Mouse (Mus musculus): Measurements from ENCODE around the gene Cotl1.

Gene Cotl1

GRCm38 (mm10) chr8:119817446-119817845 lies 22.9 kb downstream of the Cotl1 start:
- no peak for DNase-seq (ENCODE audit: low read depth, low spot score)

GRCm38 (mm10) chr8:119816219-119816618 lies 24.1 kb downstream of the Cotl1 start:
- no peak for DNase-seq (ENCODE audit: low read depth, low spot score)

GRCm38 (mm10) chr8:119812650-119813431 lies 27.5 kb downstream of the Cotl1 start:
- peak; percentile 27 for DNase-seq (ENCODE audit: low read depth, low spot score)

GRCm38 (mm10) chr8:119811925-119812324 lies 28.4 kb downstream of the Cotl1 start:
- DNase-seq (ENCODE audit: low read depth, low spot score), result peak; percentile 24

GRCm38 (mm10) chr8:119810953-119811499 lies 29.3 kb downstream of the Cotl1 start:
- no peak for DNase-seq (ENCODE audit: low read depth, low spot score)

- no peak for DNase-seq (ENCODE audit: low read depth, low spot score)
Observed at GRCm38 (mm10) chr8:119810127-119810868, 30.0 kb downstream of the Cotl1 start.

- DNase-seq (ENCODE audit: low read depth, low spot score), result no peak
Observed at GRCm38 (mm10) chr8:119809620-119810019, 30.7 kb downstream of the Cotl1 start.

GRCm38 (mm10) chr8:119807687-119808086 lies 32.7 kb downstream of the Cotl1 start:
- DNase-seq (ENCODE audit: low read depth, low spot score), result no peak

- no peak for DNase-seq (ENCODE audit: low read depth, low spot score)
Observed at GRCm38 (mm10) chr8:119806422-119807263, 33.7 kb downstream of the Cotl1 start.

GRCm38 (mm10) chr8:119805275-119805674 lies 35.1 kb downstream of the Cotl1 start:
- no peak for DNase-seq (ENCODE audit: low read depth, low spot score)

GRCm38 (mm10) chr8:119802592-119802991 lies 37.8 kb downstream of the Cotl1 start:
- peak; percentile 14 for DNase-seq (ENCODE audit: low read depth, low spot score)

GRCm38 (mm10) chr8:119801168-119801567 lies 39.2 kb downstream of the Cotl1 start:
- peak; percentile 75 for DNase-seq (ENCODE audit: low read depth, low spot score)

- DNase-seq (ENCODE audit: low read depth, low spot score), result no peak
Observed at GRCm38 (mm10) chr8:119798965-119799264, 41.4 kb downstream of the Cotl1 start.

GRCm38 (mm10) chr8:119798170-119798964 lies 42.0 kb downstream of the Cotl1 start:
- DNase-seq (ENCODE audit: low read depth, low spot score), result peak; percentile 47

GRCm38 (mm10) chr8:119795651-119796050 lies 44.7 kb downstream of the Cotl1 start:
- no peak for DNase-seq (ENCODE audit: low read depth, low spot score)

GRCm38 (mm10) chr8:119794689-119795088 lies 45.7 kb downstream of the Cotl1 start:
- no peak for DNase-seq (ENCODE audit: low read depth, low spot score)

GRCm38 (mm10) chr8:119791804-119792704 lies 48.3 kb downstream of the Cotl1 start:
- DNase-seq (ENCODE audit: low read depth, low spot score), result no peak

- DNase-seq (ENCODE audit: low read depth, low spot score), result no peak
Observed at GRCm38 (mm10) chr8:119789581-119789980, 50.8 kb downstream of the Cotl1 start.

GRCm38 (mm10) chr8:119788607-119789381 lies 51.5 kb downstream of the Cotl1 start:
- no peak for DNase-seq (ENCODE audit: low read depth, low spot score)
